Mouse (Mus musculus): ENCODE data around the gene S100a2. TPM values are rescaled to one million over a fixed set of nuclear protein-coding genes. Genes with fewer than 3 reads are reported as not detected.

The S100a2 gene
- polyA plus RNA-seq (2015; fragmentation: Nextera tagmentation; extraction: Ambion mirVana): not detected in 2 replicates

DNA sequence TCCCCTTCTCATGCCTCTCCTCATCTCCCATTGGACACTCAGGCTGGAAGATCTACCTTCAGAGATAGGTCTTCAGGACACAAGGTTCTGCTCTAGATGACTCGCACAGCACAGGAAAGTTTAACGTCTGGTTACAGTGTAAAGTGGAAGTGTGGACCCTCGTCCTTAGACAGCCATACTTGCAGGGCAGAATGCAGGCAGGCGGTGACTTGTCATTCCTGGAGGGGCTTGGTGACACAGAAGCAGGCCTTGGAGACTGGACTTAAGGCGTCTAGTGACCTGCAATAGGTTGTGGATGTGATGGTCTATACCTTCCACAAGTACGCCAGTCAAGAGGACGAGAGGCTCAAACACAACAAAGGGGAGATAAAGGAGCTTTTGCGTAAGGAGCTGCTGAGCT is at the start of gene S100a2:
Gene S100a2 (plus strand): TSS at position 301 of the 400 bp plus-strand sequence.
- no peak within 1 kb of the TSS for H3K4me2 ChIP-seq

DNA sequence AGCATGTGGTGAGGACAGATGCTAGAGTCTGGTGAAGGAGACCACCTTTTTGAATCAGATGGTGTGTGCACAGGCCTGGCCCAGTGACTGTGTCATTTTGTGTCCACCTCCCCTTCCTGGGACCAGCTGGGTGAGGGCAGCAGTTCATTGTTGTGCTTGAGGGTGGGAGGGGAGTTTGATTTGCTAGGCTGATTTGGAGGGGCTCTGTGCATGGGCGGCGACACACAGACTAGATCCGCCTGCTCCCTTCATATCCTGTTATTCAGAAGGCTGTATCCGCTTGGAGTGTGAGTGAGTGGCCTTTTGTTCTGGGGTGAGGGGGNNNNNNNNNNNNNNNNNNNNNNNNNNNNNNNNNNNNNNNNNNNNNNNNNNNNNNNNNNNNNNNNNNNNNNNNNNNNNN is 49.1 kb upstream of the S100a2 start:
- H3K36me3 ChIP-seq: no peaks in the 10 kb centered on the region
- ATAC-seq (ENCODE audit: low FRiP score, low read depth): peak; percentile 67
- peak overlapping the region; percentile 21; the same call in 1 of the 2 replicates for H3K4me2 ChIP-seq
- H3K4me3 ChIP-seq: no peak overlapping the region
- H3K27me3 ChIP-seq: no peaks in the 10 kb centered on the region
- H3K27ac ChIP-seq (replicated peaks): no peak overlapping the region
- 34% methylated on average over 4 of the region's 4 CpGs for WGBS
- H3K9me3 ChIP-seq: no peaks in the 10 kb centered on the region
- 0 out of 2 replicates have a peak, but pooled peaks cover 4% of the 10 kb centered on the region for H3K4me1 ChIP-seq (replicated peaks)
- no peak overlapping the region for H3K9ac ChIP-seq

More for the DNA sequence above, at the start of gene S100a2:
- no peak within 1 kb of the TSS for H3K9ac ChIP-seq
- 88% methylated on average over 8 of the region's 8 CpGs for WGBS
- H3K9me3 ChIP-seq: no peaks in the 10 kb centered on the region
- ATAC-seq (ENCODE audit: low FRiP score, low read depth): no peak
- no peaks in the 10 kb centered on the region for H3K4me1 ChIP-seq (replicated peaks)
- H3K27ac ChIP-seq (replicated peaks): no peak within 1 kb of the TSS
- H3K27me3 ChIP-seq: no peaks in the 10 kb centered on the region
- H3K36me3 ChIP-seq: no peaks in the 10 kb centered on the region
- no peak within 1 kb of the TSS for H3K4me3 ChIP-seq

DNA sequence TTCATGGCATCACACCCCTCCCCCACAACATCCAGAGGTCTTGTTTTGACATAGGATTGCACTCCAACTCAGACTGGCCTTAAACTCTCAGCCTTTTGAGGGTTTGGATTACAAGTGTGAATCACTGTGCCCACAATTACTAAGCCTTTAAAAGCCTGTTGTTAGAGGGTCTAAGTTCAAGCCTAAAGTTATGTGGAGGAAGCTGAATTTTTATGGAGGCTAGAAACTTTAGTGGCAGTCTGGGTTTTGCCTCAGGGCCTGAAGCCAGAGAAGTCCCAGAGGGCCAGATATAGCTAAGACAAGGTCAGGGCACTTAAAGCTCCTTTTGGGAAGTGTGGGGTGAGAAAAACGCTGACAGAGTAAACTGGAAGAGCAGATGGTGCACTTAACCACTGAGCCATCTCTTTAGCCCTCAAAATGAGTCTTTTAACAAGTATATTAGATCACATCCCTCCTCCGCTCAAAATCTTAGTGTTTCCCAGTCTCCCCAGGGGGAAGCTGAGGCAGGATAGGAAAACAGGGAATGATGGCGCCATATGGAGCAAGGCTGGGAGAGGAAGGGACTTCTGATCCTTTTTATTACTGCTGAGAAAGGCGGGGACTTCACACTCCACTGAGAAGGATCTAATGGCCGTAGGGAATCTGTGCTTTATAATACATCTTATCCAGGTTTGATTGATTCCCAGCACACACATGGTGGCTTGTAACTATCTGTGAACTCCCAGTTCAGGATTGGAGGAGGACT is 40.2 kb upstream of the S100a2 start:
- Histone ChIP-seq H3K27me3 (no peaks in the 10 kb centered on the region), H3K4me1 (replicated peaks) (no peaks in the 10 kb centered on the region), H3K9me3 (no peaks in the 10 kb centered on the region), H3K9ac (no peak overlapping the region), H3K4me2 (no peak overlapping the region), H3K27ac (replicated peaks) (no peak overlapping the region), H3K4me3 (no peak overlapping the region), H3K36me3 (no peaks in the 10 kb centered on the region)
- ATAC-seq (ENCODE audit: low FRiP score, low read depth): no peak
- WGBS: 64% methylated on average over 5 of the region's 5 CpGs

- Histone ChIP-seq H3K4me1 (replicated peaks) (no peaks in the 10 kb centered on the region), H3K4me3 (no peak overlapping the region), H3K4me2 (no peak overlapping the region), H3K9ac (no peak overlapping the region), H3K27me3 (no peaks in the 10 kb centered on the region), H3K27ac (replicated peaks) (no peak overlapping the region), H3K36me3 (no peaks in the 10 kb centered on the region), H3K9me3 (no peaks in the 10 kb centered on the region)
- WGBS: 94% methylated on average over 2 of the region's 2 CpGs
- ATAC-seq (ENCODE audit: low FRiP score, low read depth): no peak
Observed at GRCm38 (mm10) chr3:90550421-90550790, 39.6 kb upstream of the S100a2 start.

- Histone ChIP-seq H3K9ac (no peak overlapping the region), H3K36me3 (no peaks in the 10 kb centered on the region), H3K9me3 (no peaks in the 10 kb centered on the region), H3K4me1 (replicated peaks) (no peaks in the 10 kb centered on the region), H3K27me3 (no peaks in the 10 kb centered on the region), H3K4me3 (no peak overlapping the region), H3K27ac (replicated peaks) (no peak overlapping the region), H3K4me2 (no peak overlapping the region)
- 80% methylated on average over 2 of the region's 2 CpGs for WGBS
- ATAC-seq (ENCODE audit: low FRiP score, low read depth): no peak
Observed at GRCm38 (mm10) chr3:90552231-90552630, 37.8 kb upstream of the S100a2 start.

GRCm38 (mm10) chr3:90555954-90556353 is 34.1 kb upstream of the S100a2 start:
- Histone ChIP-seq H3K27ac (replicated peaks) (no peak overlapping the region), H3K4me3 (no peak overlapping the region), H3K9ac (no peak overlapping the region), H3K4me1 (replicated peaks) (no peaks in the 10 kb centered on the region), H3K36me3 (no peaks in the 10 kb centered on the region), H3K4me2 (no peak overlapping the region), H3K9me3 (no peaks in the 10 kb centered on the region), H3K27me3 (no peaks in the 10 kb centered on the region)
- ATAC-seq (ENCODE audit: low FRiP score, low read depth): peak; percentile 93
- WGBS: 30% methylated on average over 5 of the region's 5 CpGs

DNA sequence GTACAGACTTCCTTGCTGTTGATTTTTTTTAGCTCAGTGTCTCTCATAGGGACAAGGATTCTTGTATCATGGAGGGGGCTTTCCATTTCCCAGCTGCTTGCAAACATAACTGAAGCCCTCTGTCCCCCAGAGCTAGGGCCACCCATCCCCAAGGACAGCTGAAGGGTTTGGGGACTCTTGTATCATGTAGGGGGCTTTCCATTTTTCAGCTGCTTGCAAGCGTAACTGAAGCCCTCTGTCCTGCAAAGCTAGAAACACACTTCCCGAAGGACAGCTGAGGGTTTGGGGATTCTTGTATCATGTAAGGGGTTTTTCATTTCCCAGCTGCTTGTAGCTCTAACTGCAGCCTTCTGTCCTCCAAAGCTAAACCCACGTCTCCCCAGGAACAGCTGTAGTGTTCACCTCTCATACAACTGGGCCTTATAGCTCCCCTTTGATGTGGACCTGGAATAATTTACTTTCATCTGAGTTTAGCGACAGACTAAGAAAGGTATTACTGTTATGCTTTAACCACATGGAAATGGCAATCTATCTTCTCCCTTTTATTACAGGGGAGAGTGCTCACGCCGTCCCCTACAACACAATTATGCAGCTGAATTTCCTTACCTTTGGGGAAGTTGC is 29.9 kb upstream of the S100a2 start, which contains the start of gene S100a3:
Gene S100a3 (plus strand): TSS at position 571 of the 621 bp plus-strand sequence.
- 84% methylated on average over 6 of the region's 6 CpGs for WGBS
- Histone ChIP-seq H3K27ac (replicated peaks) (no peak within 1 kb of the TSS), H3K4me1 (replicated peaks) (no peaks in the 10 kb centered on the region), H3K4me3 (no peak within 1 kb of the TSS), H3K36me3 (no peaks in the 10 kb centered on the region), H3K4me2 (no peak within 1 kb of the TSS), H3K27me3 (no peaks in the 10 kb centered on the region), H3K9ac (no peak within 1 kb of the TSS), H3K9me3 (no peaks in the 10 kb centered on the region)
- ATAC-seq (ENCODE audit: low FRiP score, low read depth): no peak

- H3K9ac ChIP-seq: no peak overlapping the region
- H3K4me1 ChIP-seq (replicated peaks): no peaks in the 10 kb centered on the region
- no peaks in the 10 kb centered on the region for H3K9me3 ChIP-seq
- WGBS: 79% methylated on average over 5 of the region's 5 CpGs
- H3K4me3 ChIP-seq: no peak overlapping the region
- no peaks in the 10 kb centered on the region for H3K27me3 ChIP-seq
- H3K4me2 ChIP-seq: no peak overlapping the region
- no peaks in the 10 kb centered on the region for H3K36me3 ChIP-seq
- H3K27ac ChIP-seq (replicated peaks): no peak overlapping the region
- no peak for ATAC-seq (ENCODE audit: low FRiP score, low read depth)
Observed at GRCm38 (mm10) chr3:90574691-90575090, 15.4 kb upstream of the S100a2 start.

GRCm38 (mm10) chr3:90575320-90575719 is 14.7 kb upstream of the S100a2 start:
- Histone ChIP-seq H3K4me1 (replicated peaks) (no peaks in the 10 kb centered on the region), H3K36me3 (no peaks in the 10 kb centered on the region), H3K9ac (no peak overlapping the region), H3K4me3 (no peak overlapping the region), H3K27me3 (no peaks in the 10 kb centered on the region), H3K27ac (replicated peaks) (no peak overlapping the region), H3K4me2 (no peak overlapping the region), H3K9me3 (no peaks in the 10 kb centered on the region)
- 90% methylated on average over 3 of the region's 3 CpGs for WGBS
- no peak for ATAC-seq (ENCODE audit: low FRiP score, low read depth)

DNA sequence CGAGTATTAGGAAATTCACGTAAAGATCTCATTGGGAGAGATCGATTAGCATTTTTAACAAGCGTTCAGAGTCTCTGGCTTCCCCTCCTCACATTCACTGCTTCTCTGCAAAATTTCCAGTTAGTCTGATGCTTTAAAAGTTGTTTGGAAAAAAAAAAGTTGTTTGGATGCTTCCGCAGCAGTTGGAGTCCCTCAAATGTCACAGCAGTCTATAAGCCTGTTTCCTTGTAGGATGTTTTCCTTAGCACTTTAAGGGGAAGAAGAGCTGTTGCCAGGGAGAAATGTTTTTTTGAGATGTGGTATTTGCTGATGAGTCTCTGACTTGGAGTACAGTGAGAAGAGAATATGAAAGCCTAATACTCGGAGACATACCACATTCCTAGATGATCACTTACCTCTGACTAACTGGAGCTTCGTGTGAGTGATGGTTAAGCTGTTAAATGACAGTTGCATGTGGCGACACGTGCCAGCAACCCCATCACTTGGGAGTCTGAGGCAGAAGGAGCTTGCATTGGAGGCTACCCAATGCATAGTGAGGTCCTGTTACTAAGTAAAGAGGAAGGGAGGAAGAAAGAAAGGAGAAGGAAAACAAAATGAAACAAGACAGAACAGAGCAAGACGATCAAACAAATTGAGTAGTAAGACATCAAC is 13.6 kb upstream of the S100a2 start:
- H3K27ac ChIP-seq (replicated peaks): no peak overlapping the region
- no peak for ATAC-seq (ENCODE audit: low FRiP score, low read depth)
- no peaks in the 10 kb centered on the region for H3K36me3 ChIP-seq
- no peaks in the 10 kb centered on the region for H3K4me1 ChIP-seq (replicated peaks)
- H3K4me3 ChIP-seq: no peak overlapping the region
- H3K9me3 ChIP-seq: no peaks in the 10 kb centered on the region
- H3K9ac ChIP-seq: no peak overlapping the region
- H3K4me2 ChIP-seq: no peak overlapping the region
- H3K27me3 ChIP-seq: no peaks in the 10 kb centered on the region
- WGBS: 69% methylated on average over 10 of the region's 10 CpGs

GRCm38 (mm10) chr3:90579433-90579832 is 10.6 kb upstream of the S100a2 start:
- Histone ChIP-seq H3K9ac (no peak overlapping the region), H3K9me3 (no peaks in the 10 kb centered on the region), H3K27me3 (no peaks in the 10 kb centered on the region), H3K4me1 (replicated peaks) (no peaks in the 10 kb centered on the region), H3K27ac (replicated peaks) (no peak overlapping the region), H3K4me2 (no peak overlapping the region), H3K4me3 (no peak overlapping the region), H3K36me3 (no peaks in the 10 kb centered on the region)
- ATAC-seq (ENCODE audit: low FRiP score, low read depth): no peak
- 78% methylated on average over 7 of the region's 7 CpGs for WGBS

- 95% methylated on average over 5 of the region's 5 CpGs for WGBS
- Histone ChIP-seq H3K27ac (replicated peaks) (no peak overlapping the region), H3K4me3 (no peak overlapping the region), H3K4me2 (no peak overlapping the region), H3K36me3 (no peaks in the 10 kb centered on the region), H3K9me3 (no peaks in the 10 kb centered on the region), H3K4me1 (replicated peaks) (no peaks in the 10 kb centered on the region), H3K27me3 (no peaks in the 10 kb centered on the region), H3K9ac (no peak overlapping the region)
- ATAC-seq (ENCODE audit: low FRiP score, low read depth): no peak
Observed at GRCm38 (mm10) chr3:90581141-90581540, 8.9 kb upstream of the S100a2 start.

Measured in hindbrain, embryonic 15.5 days (tissue).